Mouse (Mus musculus): ENCODE measurements at regions not wholly inside any gene's neighbourhood (a gene's known extent, or its start where the extent isn't known, plus 50 kb on each side); places are given as distances from the start of the nearest gene placed in this dataset.
"Not testable (repeated sequence)": the region's sequence is repeated elsewhere in the genome, so short reads cannot be mapped to it uniquely, and the experiment has no call there.

- no peak for DNase-seq (ENCODE audit: low spot score)
Measured at GRCm38 (mm10) chrX:41983346-41983745, 62.9 kb upstream of the Thoc2 start.

GRCm38 (mm10) chrX:41995750-41996149 lies 63.7 kb upstream of the Xiap start:
- no peak for DNase-seq (ENCODE audit: low spot score)

GRCm38 (mm10) chrX:42000622-42001171 lies 58.8 kb upstream of the Xiap start:
- DNase-seq (ENCODE audit: low spot score): not testable (repeated sequence)

- peak; percentile 5 for DNase-seq (ENCODE audit: low spot score)
Measured at GRCm38 (mm10) chrX:42005629-42006028, 53.9 kb upstream of the Xiap start.

- DNase-seq (ENCODE audit: low spot score): not testable (repeated sequence)
Measured at GRCm38 (mm10) chrX:42006573-42007226, 52.8 kb upstream of the Xiap start.
